Mouse (Mus musculus) limb, embryonic 10.5 days (tissue): ENCODE results near the gene Bmp8a. TPM values are rescaled to one million over a fixed set of nuclear protein-coding genes. Genes with fewer than 3 reads are reported as not detected.

Experiments used
- polyA plus RNA-seq: library from polyadenylated mRNA; unstranded; fragments of >200 nt; fragmentation: Nextera tagmentation; extraction: Ambion mirVana; gene quantifications from 2 replicates; pipeline ENCODE4 v1.2.1, GENCODE M21; 2016

The Bmp8a gene
- polyA plus RNA-seq, 1 experiment from 2014 or later: 0.19 TPM

Other genes starting within 250 kb of the Bmp8a start
- 0.16 and 0.29 TPM in 2 replicates for gene Bmp8b, start 238.1 kb downstream of the Bmp8a start, polyA plus RNA-seq
- not detected in 2 replicates for gene Oxct2b, start 227.0 kb downstream of the Bmp8a start, polyA plus RNA-seq
- 133 and 144 TPM in 2 replicates for gene Ppie, start 203.3 kb downstream of the Bmp8a start, polyA plus RNA-seq
- 0.28 and 0.48 TPM in 2 replicates for gene Hpcal4, start 160.0 kb downstream of the Bmp8a start, polyA plus RNA-seq
- gene Nt5c1a, start 141.7 kb downstream of the Bmp8a start, polyA plus RNA-seq: not detected in 2 replicates
- gene Heyl, start 109.7 kb downstream of the Bmp8a start, polyA plus RNA-seq: 1.8 and 2.2 TPM in 2 replicates
- gene Pabpc4, start 80.9 kb downstream of the Bmp8a start, polyA plus RNA-seq: 54.1 and 64.4 TPM in 2 replicates
- not detected in 2 replicates for gene Oxct2a, start 19.6 kb downstream of the Bmp8a start, polyA plus RNA-seq